Mouse (Mus musculus) brown adipose tissue, adult 24 weeks (tissue): Measurements from ENCODE around the gene Cmip. TPM values are rescaled to one million over a fixed set of nuclear protein-coding genes. Genes with fewer than 3 reads are reported as not detected.

Experiments
- H3K27ac ChIP-seq: fragments of 200-500 bp; replicated peaks from 2 replicates; pipeline ENCODE4 v1.5.1; 2012; ENCODE audit warnings: low read depth, mild to moderate bottlenecking, low read length
- H3K4me1 ChIP-seq: fragments of 200-500 bp; 2 replicates; pipeline ENCODE4 v1.6.1; 2012; ENCODE audit warnings: low read length, mixed read lengths; ENCODE audit not compliant: control insufficient read depth, insufficient read depth, insufficient read length
- H3K4me3 ChIP-seq: fragments of 200-500 bp; 2 replicates; pipeline ENCODE4 v1.5.1; 2012; ENCODE audit warnings: low read depth, mild to moderate bottlenecking, low read length, moderate library complexity; ENCODE audit not compliant: insufficient read depth
- polyA plus RNA-seq: library from polyadenylated mRNA; stranded (reverse); fragments of >200 nt; gene quantifications from 2 replicates; pipeline ENCODE4 v1.2.4, GENCODE M21; 2012; ENCODE audit not compliant: missing spikeins, insufficient read depth, insufficient read length

The Cmip gene
- polyA plus RNA-seq, 1 experiment = 6.1 TPM

DNA sequence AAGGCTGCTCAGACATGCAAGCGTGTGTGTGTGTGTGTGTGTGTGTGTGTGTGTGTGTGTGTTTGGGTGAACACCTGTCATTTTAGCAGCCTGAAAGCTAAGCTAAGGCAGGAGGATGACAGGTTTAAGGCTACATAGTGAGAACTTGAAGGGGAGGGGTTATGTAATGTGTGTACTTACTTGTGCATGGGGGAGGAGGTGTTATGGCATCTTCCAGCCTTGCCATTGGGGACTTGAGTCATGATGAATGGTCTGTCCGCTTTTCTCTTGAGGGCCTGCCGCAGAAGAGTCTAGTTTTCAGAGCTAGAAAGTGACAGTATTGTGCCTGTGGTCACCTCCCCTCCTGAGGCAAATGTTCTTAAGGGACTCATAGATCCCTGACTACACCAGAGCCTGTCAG lies 174.7 kb downstream of the Cmip start:
- Histone ChIP-seq H3K4me3 (no peak overlapping the region), H3K4me1 (no peaks in the 10 kb centered on the region), H3K27ac (no peak overlapping the region)

- Histone ChIP-seq H3K27ac (no peak overlapping the region), H3K4me3 (no peak overlapping the region), H3K4me1 (no peaks in the 10 kb centered on the region)
These were observed 175.2 kb downstream of the Cmip start for GRCm38 (mm10) chr8:117432111-117432510.

- H3K27ac ChIP-seq = no peak overlapping the region
- no peak overlapping the region for H3K4me3 ChIP-seq
- no peaks in the 10 kb centered on the region for H3K4me1 ChIP-seq
These were observed 177.1 kb downstream of the Cmip start for GRCm38 (mm10) chr8:117433968-117434367.

- Histone ChIP-seq H3K4me1 (no peaks in the 10 kb centered on the region), H3K27ac (no peak overlapping the region), H3K4me3 (no peak overlapping the region)
These were observed 179.9 kb downstream of the Cmip start for GRCm38 (mm10) chr8:117436786-117437185.

DNA sequence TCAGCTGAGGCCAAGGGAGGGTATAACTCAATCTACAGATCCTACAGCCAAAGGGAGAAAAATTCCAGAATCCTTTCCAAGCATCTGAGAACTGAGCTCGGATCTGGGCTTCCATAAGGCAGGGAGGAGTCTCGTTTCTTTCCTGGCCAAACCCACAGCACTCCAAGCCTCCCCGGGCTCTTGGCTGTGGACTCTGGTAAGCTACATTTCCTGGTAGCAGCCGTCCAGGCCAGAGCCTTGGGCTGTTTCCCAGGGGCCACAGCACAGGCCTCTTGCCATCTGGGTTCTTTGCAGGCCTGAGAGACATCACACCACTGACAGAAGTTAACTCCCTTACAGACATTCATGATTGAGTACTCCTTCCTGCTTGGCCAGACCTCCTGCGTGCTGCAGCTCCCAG lies 180.8 kb downstream of the Cmip start:
- Histone ChIP-seq H3K27ac (no peak overlapping the region), H3K4me3 (no peak overlapping the region), H3K4me1 (no peaks in the 10 kb centered on the region)

- no peaks in the 10 kb centered on the region for H3K4me1 ChIP-seq
- no peak overlapping the region for H3K4me3 ChIP-seq
- no peak overlapping the region for H3K27ac ChIP-seq
These were observed 183.5 kb downstream of the Cmip start for GRCm38 (mm10) chr8:117440317-117440716.

DNA sequence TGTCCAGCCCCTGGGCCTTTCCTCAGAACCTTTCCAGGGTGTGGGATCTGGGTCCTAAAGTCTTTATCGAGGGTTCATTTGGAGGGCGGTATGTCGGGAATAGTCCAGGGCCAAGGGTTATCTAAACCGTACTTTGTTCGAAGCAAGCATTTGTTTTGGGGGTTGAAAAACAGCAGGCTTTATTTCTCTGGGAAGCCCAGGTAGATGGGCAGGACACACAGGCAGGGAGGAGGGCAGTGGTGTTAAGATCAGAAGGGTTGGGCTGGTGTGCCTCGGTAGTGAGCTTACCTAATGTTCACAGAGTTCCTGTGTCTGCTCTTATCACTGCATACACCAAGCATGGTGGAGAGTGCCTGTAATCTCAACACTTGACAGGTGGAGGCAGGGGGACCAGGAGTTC lies 183.9 kb downstream of the Cmip start:
- no peaks in the 10 kb centered on the region for H3K4me1 ChIP-seq
- H3K27ac ChIP-seq = no peak overlapping the region
- no peak overlapping the region for H3K4me3 ChIP-seq

GRCm38 (mm10) chr8:117445507-117445906 lies 188.6 kb downstream of the Cmip start:
- no peak overlapping the region for H3K27ac ChIP-seq
- H3K4me1 ChIP-seq = no peaks in the 10 kb centered on the region
- no peak overlapping the region for H3K4me3 ChIP-seq

DNA sequence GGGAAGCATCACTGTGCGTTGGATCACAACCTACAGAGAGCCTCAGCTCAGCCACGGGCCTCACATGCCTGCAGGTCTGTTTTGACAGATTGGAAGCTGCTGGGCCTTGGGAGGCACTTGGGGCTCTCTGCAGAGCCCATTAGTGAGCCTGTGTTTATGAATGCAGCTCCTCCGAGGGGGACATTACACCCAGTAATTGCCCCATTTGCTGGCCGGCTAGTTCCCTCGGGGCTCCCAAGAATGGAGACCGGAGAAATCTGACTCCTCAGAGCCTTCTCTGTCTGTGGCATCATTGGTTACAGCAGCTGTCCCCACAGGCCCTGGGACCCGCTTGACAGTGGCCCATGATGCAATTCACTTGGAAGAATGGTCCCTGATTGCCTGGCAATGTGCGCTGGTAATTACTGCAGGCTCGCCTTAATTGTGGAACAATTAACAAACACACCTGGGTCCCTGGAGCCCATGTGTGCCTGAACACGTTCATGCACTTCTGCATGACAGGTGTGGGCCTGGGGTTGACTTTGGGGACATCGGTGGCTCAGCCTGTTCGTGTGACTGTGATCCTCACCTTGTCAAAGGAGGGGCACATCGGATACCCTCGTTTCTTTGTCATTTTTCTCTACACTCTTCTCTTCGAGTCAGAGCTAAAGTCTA lies 189.6 kb downstream of the Cmip start:
- no peaks in the 10 kb centered on the region for H3K4me1 ChIP-seq
- H3K4me3 ChIP-seq = no peak overlapping the region
- H3K27ac ChIP-seq = no peak overlapping the region

- Histone ChIP-seq H3K27ac (no peak overlapping the region), H3K4me3 (no peak overlapping the region)
These were observed 194.2 kb downstream of the Cmip start for GRCm38 (mm10) chr8:117451072-117451471.

GRCm38 (mm10) chr8:117453974-117454373 lies 197.1 kb downstream of the Cmip start:
- Histone ChIP-seq H3K27ac (no peak overlapping the region), H3K4me3 (no peak overlapping the region), H3K4me1 (no peaks in the 10 kb centered on the region)

More at GRCm38 (mm10) chr8:117451072-117451471, 194.2 kb downstream of the Cmip start:
- no peaks in the 10 kb centered on the region for H3K4me1 ChIP-seq

- Histone ChIP-seq H3K4me3 (no peak overlapping the region), H3K4me1 (no peaks in the 10 kb centered on the region), H3K27ac (no peak overlapping the region)
These were observed 197.8 kb downstream of the Cmip start for GRCm38 (mm10) chr8:117454516-117455116.

GRCm38 (mm10) chr8:117455701-117456100 lies 198.8 kb downstream of the Cmip start:
- H3K27ac ChIP-seq = no peak overlapping the region
- no peaks in the 10 kb centered on the region for H3K4me1 ChIP-seq
- H3K4me3 ChIP-seq = no peak overlapping the region

DNA sequence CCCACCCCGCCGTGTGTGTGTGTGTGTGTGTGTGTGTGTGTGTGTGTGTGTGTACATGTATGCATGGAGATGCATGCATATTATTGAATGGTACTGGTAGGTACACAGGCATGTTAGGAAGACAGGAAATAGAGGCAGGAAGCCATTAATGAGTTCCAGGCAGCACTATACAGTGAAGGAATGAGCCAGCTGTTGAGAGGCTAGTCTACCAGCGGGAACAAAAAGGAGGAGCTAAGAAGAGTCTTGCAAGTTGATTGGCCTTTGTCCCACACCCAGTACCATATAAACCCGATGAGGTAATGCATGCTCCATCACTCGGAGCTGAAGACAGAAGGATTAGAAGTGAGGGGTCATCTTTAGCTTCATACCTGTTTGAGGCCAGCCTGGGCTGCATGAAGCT lies 201.6 kb downstream of the Cmip start:
- no peak overlapping the region for H3K27ac ChIP-seq
- H3K4me1 ChIP-seq = no peaks in the 10 kb centered on the region
- no peak overlapping the region for H3K4me3 ChIP-seq

DNA sequence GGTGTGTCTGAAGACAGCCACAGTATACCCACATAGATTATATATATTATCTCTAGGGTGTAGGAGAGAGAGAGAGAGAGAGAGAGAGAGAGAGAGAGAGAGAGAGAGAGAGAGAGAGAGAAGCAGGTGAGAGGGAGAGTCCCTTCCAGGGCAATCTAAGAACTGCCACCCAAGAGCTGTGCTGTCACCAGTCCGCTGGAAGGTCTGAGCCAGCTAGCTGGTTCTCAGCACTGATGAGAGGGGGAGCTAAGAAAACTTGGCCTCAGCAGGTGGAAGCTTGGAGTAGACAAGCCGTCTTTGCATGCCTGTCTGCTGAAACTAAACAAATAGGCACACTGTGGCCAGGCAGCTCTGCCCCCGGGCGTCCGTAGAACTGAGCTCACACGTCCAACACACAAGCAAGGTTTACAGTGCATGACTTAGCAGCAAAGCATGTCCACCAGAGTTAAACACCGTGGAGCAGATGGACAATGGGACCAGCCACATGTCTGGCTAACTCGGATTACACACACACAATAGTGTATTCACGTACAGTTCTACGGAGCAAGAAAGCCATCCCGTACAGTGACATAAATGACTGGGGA lies 205.9 kb downstream of the Cmip start:
- no peak overlapping the region for H3K4me3 ChIP-seq
- H3K27ac ChIP-seq = no peak overlapping the region
- no peaks in the 10 kb centered on the region for H3K4me1 ChIP-seq

GRCm38 (mm10) chr8:117464525-117464924 lies 207.7 kb downstream of the Cmip start:
- no peak overlapping the region for H3K4me3 ChIP-seq
- H3K27ac ChIP-seq = no peak overlapping the region
- H3K4me1 ChIP-seq = no peaks in the 10 kb centered on the region
